Mouse (Mus musculus) mouse embryonic stem cell (cell line): ENCODE results near the gene Eefsec.

Experiments
- in situ Hi-C, 2 experiments: fragments of 300-500 bp; cut with MboI; formaldehyde crosslinking; loops; 1 replicate in 1 of 2; 3 replicates in 1 of 2; pipeline ENCODE4 v1.14.3; 2019 to 2020; ENCODE audit warnings: low sequenced_read_pairs in 2 of 2, low pct_unique_long_range_greater_than_20kb in 1 of 2, mixed read lengths in 1 of 2; ENCODE audit not compliant: unreplicated experiment in 1 of 2

Gene Eefsec

GRCm38 (mm10) chr6:88439056-88439455, 7.3 kb downstream of the Eefsec start:
- in situ Hi-C loops, result no loop called here

- in situ Hi-C loops, result no loop called here
Observed at GRCm38 (mm10) chr6:88435609-88436008, 10.7 kb downstream of the Eefsec start.

- in situ Hi-C loops, result no loop called here
Observed at GRCm38 (mm10) chr6:88431202-88431601, 15.1 kb downstream of the Eefsec start.

GRCm38 (mm10) chr6:88416130-88416758, 30.1 kb downstream of the Eefsec start:
- in situ Hi-C loops, result no loop called here

GRCm38 (mm10) chr6:88412604-88413003, 33.7 kb downstream of the Eefsec start:
- in situ Hi-C loops, result no loop called here

- in situ Hi-C loops, result no loop called here
Observed at GRCm38 (mm10) chr6:88409492-88409891, 36.8 kb downstream of the Eefsec start.

- in situ Hi-C loops, result no loop called here
Observed at GRCm38 (mm10) chr6:88400451-88400850, 45.9 kb downstream of the Eefsec start.

GRCm38 (mm10) chr6:88397985-88398384, 48.4 kb downstream of the Eefsec start:
- in situ Hi-C loops, result no loop called here

- in situ Hi-C loops, result no loop called here
Observed at GRCm38 (mm10) chr6:88388946-88389345, 57.4 kb downstream of the Eefsec start.

- in situ Hi-C loops, result no loop called here
Observed at GRCm38 (mm10) chr6:88387836-88388724, 58.3 kb downstream of the Eefsec start.

- in situ Hi-C loops, result no loop called here
Observed at GRCm38 (mm10) chr6:88384420-88385053, 61.8 kb downstream of the Eefsec start.

GRCm38 (mm10) chr6:88383734-88384133, 62.6 kb downstream of the Eefsec start:
- in situ Hi-C loops, result no loop called here

- in situ Hi-C loops, result no loop called here
Observed at GRCm38 (mm10) chr6:88379756-88380155, 66.6 kb downstream of the Eefsec start.

GRCm38 (mm10) chr6:88378829-88379228, 67.5 kb downstream of the Eefsec start:
- in situ Hi-C loops, result no loop called here

GRCm38 (mm10) chr6:88374247-88374646, 72.1 kb downstream of the Eefsec start:
- in situ Hi-C loops, result no loop called here

- in situ Hi-C loops, result no loop called here
Observed at GRCm38 (mm10) chr6:88369851-88370635, 76.3 kb downstream of the Eefsec start.

GRCm38 (mm10) chr6:88363475-88364012, 82.8 kb downstream of the Eefsec start:
- in situ Hi-C loops, result no loop called here

- in situ Hi-C loops, result no loop called here
Observed at GRCm38 (mm10) chr6:88361096-88361495, 85.2 kb downstream of the Eefsec start.
